Comparison of ENCODE assay signal across 16 mouse cellular contexts in the genomic region with DNA sequence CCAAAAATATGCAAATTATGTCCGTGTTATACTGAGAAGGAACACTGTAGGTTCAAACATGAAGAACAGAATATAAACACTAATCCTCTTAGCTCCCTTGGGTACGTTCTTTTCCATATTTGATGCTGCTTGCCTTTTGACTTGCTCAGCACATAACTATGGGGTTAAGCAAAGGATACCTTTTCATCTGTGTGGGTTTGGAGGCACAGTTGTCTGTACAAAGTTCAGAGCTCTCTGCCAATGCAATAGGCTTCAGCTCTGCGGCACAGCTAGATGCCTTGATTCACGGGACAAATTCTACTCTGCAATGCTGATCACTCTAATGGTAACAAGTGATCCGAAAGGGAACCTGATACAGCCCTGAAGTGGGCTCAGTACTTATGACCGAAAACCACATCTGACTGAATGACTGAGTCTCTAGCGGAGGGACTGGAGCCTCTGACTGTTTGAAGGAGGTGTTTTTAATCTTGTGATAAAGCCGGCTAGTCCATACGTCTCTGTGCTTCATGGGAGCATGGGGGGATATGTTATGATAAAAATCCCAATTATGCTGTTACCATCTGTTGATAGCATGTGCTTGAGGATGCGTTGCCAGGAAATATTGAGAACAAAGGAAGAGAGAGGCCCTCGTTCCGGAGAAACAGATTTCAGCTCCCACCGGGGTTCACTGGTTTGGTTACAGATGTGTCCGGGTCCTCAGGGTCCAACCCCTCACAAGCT.
DNase-seq lines count a peak whose midpoint lies in the region; ATAC-seq and TF ChIP-seq lines count a peak whose summit lies in the region.
"Had no signal": no experiment of that assay in that cellular context is flagged by ENCODE, and none has a peak within 500 bp of the region (broad histone marks: within the 10 kb centered on the region; RNA-seq: fewer than 3 reads in every experiment).

No protein-coding gene starts in this region.

- H3K27ac ChIP-seq in heart, embryonic 16.5 days (ENCODE audit: low read length): no peak overlapping the region
- no peak overlapping the region for H3K27ac ChIP-seq in midbrain, postnatal 0 days (ENCODE audit: low read depth, low read length)
- no peak overlapping the region for H3K27ac ChIP-seq in midbrain, embryonic 15.5 days
- H3K27ac ChIP-seq: hindbrain, embryonic 10.5 days had no signal

- TF ChIP-seq CTCF in midbrain, postnatal 0 days (IDR thresholded peaks at IDR 0.05): no peak

- 49% methylated on average over 14 of the region's 14 CpGs for WGBS in heart, embryonic 16.5 days
- 67% methylated on average over 14 of the region's 14 CpGs for WGBS in midbrain, postnatal 0 days
- WGBS in midbrain, embryonic 15.5 days: 66% methylated on average over 14 of the region's 14 CpGs

- no peak for DNase-seq in heart, adult 8-10 months (ENCODE audit: low spot score)
- peak; percentile 14 for DNase-seq in midbrain, postnatal 0 days (ENCODE audit: low spot score)
- peak; percentile 35 to 76 for DNase-seq in layer of hippocampus, adult 18-20 months (ENCODE audit: low spot score in 2 of 2)
- DNase-seq in skeletal muscle tissue, adult 2 months (ENCODE audit: low read depth, low spot score): peak; percentile 24
- DNase-seq in right cerebral cortex, postnatal 25 days: no peak
- no peak for DNase-seq in urinary bladder, postnatal 4 days (ENCODE audit: low spot score in 2 of 2)
- DNase-seq: adrenal gland, postnatal 36 days; cerebellum, adult 11 months; heart, adult 18-20 months; kidney, postnatal 10 days; lung, adult 18-20 months; right cerebral cortex, postnatal 14 days had no signal

- no peak overlapping the region for H3K9ac ChIP-seq in heart, embryonic 16.5 days (ENCODE audit: low read length)
- no peak overlapping the region for H3K9ac ChIP-seq in midbrain, postnatal 0 days (replicated peaks; ENCODE audit: low read length, poor library complexity, severe bottlenecking)
- H3K9ac ChIP-seq in midbrain, embryonic 15.5 days: no peak overlapping the region

- peak overlapping the region; percentile 26; the same call in 1 of the 2 replicates for H3K4me2 ChIP-seq in heart, embryonic 16.5 days (ENCODE audit: low read depth, low read length)
- no peak overlapping the region for H3K4me2 ChIP-seq in midbrain, postnatal 0 days (ENCODE audit: low read depth, low read length, poor library complexity, severe bottlenecking)
- H3K4me2 ChIP-seq in midbrain, embryonic 15.5 days: no peak overlapping the region

- no peaks in the 10 kb centered on the region for H3K36me3 ChIP-seq in heart, embryonic 16.5 days (ENCODE audit: control insufficient read depth, insufficient read depth)
- H3K36me3 ChIP-seq in midbrain, postnatal 0 days (ENCODE audit: insufficient read depth, low read length): no peaks in the 10 kb centered on the region
- no peaks in the 10 kb centered on the region for H3K36me3 ChIP-seq in midbrain, embryonic 15.5 days (replicated peaks)
- H3K36me3 ChIP-seq: hindbrain, embryonic 10.5 days had no signal

- no peak for ATAC-seq in heart, embryonic 16.5 days (replicated peaks; ENCODE audit: extremely low read depth, insufficient read depth, low FRiP score)
- ATAC-seq in midbrain, postnatal 0 days (ENCODE audit: low FRiP score): no peak
- ATAC-seq in midbrain, embryonic 15.5 days (replicated peaks): no peak; the same call in 1 of the 2 replicates
- ATAC-seq: intestine, postnatal 0 days had no signal

- no peaks in the 10 kb centered on the region for H3K27me3 ChIP-seq in heart, embryonic 16.5 days (ENCODE audit: control insufficient read depth, insufficient read depth, low read length)
- H3K27me3 ChIP-seq in midbrain, postnatal 0 days (ENCODE audit: insufficient read depth, low read length): no peaks in the 10 kb centered on the region
- no peaks in the 10 kb centered on the region for H3K27me3 ChIP-seq in midbrain, embryonic 15.5 days (replicated peaks)

- no peaks in the 10 kb centered on the region for H3K9me3 ChIP-seq in heart, embryonic 16.5 days (replicated peaks; ENCODE audit: control insufficient read depth, low read length)
- no peaks in the 10 kb centered on the region for H3K9me3 ChIP-seq in midbrain, postnatal 0 days (ENCODE audit: low read length)
- no peaks in the 10 kb centered on the region for H3K9me3 ChIP-seq in midbrain, embryonic 15.5 days
- H3K9me3 ChIP-seq: hindbrain, embryonic 10.5 days had no signal

- H3K4me3 ChIP-seq in heart, embryonic 16.5 days (ENCODE audit: low read length): no peak overlapping the region
- H3K4me3 ChIP-seq in midbrain, postnatal 0 days (ENCODE audit: low read depth, low read length): no peak overlapping the region
- H3K4me3 ChIP-seq in midbrain, embryonic 15.5 days: no peak overlapping the region
- H3K4me3 ChIP-seq: hindbrain, embryonic 10.5 days had no signal

- peaks cover 5% of the 10 kb centered on the region for H3K4me1 ChIP-seq in heart, embryonic 16.5 days (ENCODE audit: control insufficient read depth, insufficient read depth, low read length)
- H3K4me1 ChIP-seq in midbrain, postnatal 0 days (ENCODE audit: insufficient read depth, low read length): no peaks in the 10 kb centered on the region
- H3K4me1 ChIP-seq in midbrain, embryonic 15.5 days: no peaks in the 10 kb centered on the region
- H3K4me1 ChIP-seq: hindbrain, embryonic 10.5 days had no signal

Comparison
In these comparisons a context has a peak if more than half of its experiments do, and no peak if none do; other contexts are left out.
1. DNase-seq: peak in midbrain, postnatal 0 days (single experiment), layer of hippocampus, adult 18-20 months (2 of 2) and skeletal muscle tissue, adult 2 months (single experiment); none in heart, adult 8-10 months (single experiment), right cerebral cortex, postnatal 25 days (single experiment) and urinary bladder, postnatal 4 days (0 of 2).